Mouse (Mus musculus): ENCODE measurements around the gene Bcdin3d.

Gene Bcdin3d

GRCm38 (mm10) chr15:99423884-99424283 lies 50.6 kb downstream of the Bcdin3d start:
- peaks cover 21% of the 10 kb centered on the region for H3K27me3 ChIP-seq (ENCODE audit: insufficient read depth, low read length)
- H3K9me3 ChIP-seq (ENCODE audit: low read length): no peaks in the 10 kb centered on the region
- TF ChIP-seq POU5F1 (IDR thresholded peaks at IDR 0.05; ENCODE audit: borderline replicate concordance, low read length) (no peak), CTCF (conservative IDR thresholded peaks at IDR 0.05; ENCODE audit: low read length) (no peak), NANOG (IDR thresholded peaks at IDR 0.05; ENCODE audit: borderline replicate concordance, low read length) (no peak)
- 0 out of 2 replicates have a peak overlapping the region, but pooled peaks have one; percentile 7 for H3K4me3 ChIP-seq (replicated peaks; ENCODE audit: low read length)
- H3K36me3 ChIP-seq (ENCODE audit: insufficient read depth, low read length): peaks cover 25% of the 10 kb centered on the region
- H3K4me1 ChIP-seq (replicated peaks; ENCODE audit: low read depth, low read length): peaks cover 84% of the 10 kb centered on the region

GRCm38 (mm10) chr15:99423131-99423530 lies 51.4 kb downstream of the Bcdin3d start:
- H3K36me3 ChIP-seq (ENCODE audit: insufficient read depth, low read length): peaks cover 20% of the 10 kb centered on the region
- peak overlapping the region; percentile 45 for H3K4me3 ChIP-seq (replicated peaks; ENCODE audit: low read length)
- no peaks in the 10 kb centered on the region for H3K9me3 ChIP-seq (ENCODE audit: low read length)
- peaks cover 91% of the 10 kb centered on the region for H3K4me1 ChIP-seq (replicated peaks; ENCODE audit: low read depth, low read length)
- TF ChIP-seq CTCF (conservative IDR thresholded peaks at IDR 0.05; ENCODE audit: low read length) (no peak), POU5F1 (IDR thresholded peaks at IDR 0.05; ENCODE audit: borderline replicate concordance, low read length) (no peak)
- H3K27me3 ChIP-seq (ENCODE audit: insufficient read depth, low read length): peaks cover 21% of the 10 kb centered on the region

GRCm38 (mm10) chr15:99422551-99422950 lies 52.0 kb downstream of the Bcdin3d start:
- no peaks in the 10 kb centered on the region for H3K9me3 ChIP-seq (ENCODE audit: low read length)
- TF ChIP-seq POU5F1 (IDR thresholded peaks at IDR 0.05; ENCODE audit: borderline replicate concordance, low read length) (no peak), CTCF (conservative IDR thresholded peaks at IDR 0.05; ENCODE audit: low read length) (no peak), NANOG (IDR thresholded peaks at IDR 0.05; ENCODE audit: borderline replicate concordance, low read length) (no peak)
- H3K36me3 ChIP-seq (ENCODE audit: insufficient read depth, low read length): peaks cover 14% of the 10 kb centered on the region
- peak overlapping the region; percentile 45 for H3K4me3 ChIP-seq (replicated peaks; ENCODE audit: low read length)
- peaks cover 21% of the 10 kb centered on the region for H3K27me3 ChIP-seq (ENCODE audit: insufficient read depth, low read length)
- peaks cover 89% of the 10 kb centered on the region for H3K4me1 ChIP-seq (replicated peaks; ENCODE audit: low read depth, low read length)

GRCm38 (mm10) chr15:99421676-99422075 lies 52.9 kb downstream of the Bcdin3d start:
- Histone ChIP-seq H3K9me3 (ENCODE audit: low read length) (no peaks in the 10 kb centered on the region), H3K4me1 (replicated peaks; ENCODE audit: low read depth, low read length) (peaks cover 82% of the 10 kb centered on the region), H3K4me3 (replicated peaks; ENCODE audit: low read length) (peak overlapping the region; percentile 45), H3K27me3 (ENCODE audit: insufficient read depth, low read length) (peaks cover 20% of the 10 kb centered on the region), H3K36me3 (ENCODE audit: insufficient read depth, low read length) (peaks cover 8% of the 10 kb centered on the region; the same call in 1 of the 2 replicates)
- TF ChIP-seq POU5F1 (IDR thresholded peaks at IDR 0.05; ENCODE audit: borderline replicate concordance, low read length): no peak
- no peak for TF ChIP-seq CTCF (conservative IDR thresholded peaks at IDR 0.05; ENCODE audit: low read length)
- TF ChIP-seq NANOG (IDR thresholded peaks at IDR 0.05; ENCODE audit: borderline replicate concordance, low read length): no peak

- peaks cover 14% of the 10 kb centered on the region for H3K27me3 ChIP-seq (ENCODE audit: insufficient read depth, low read length)
- no peaks in the 10 kb centered on the region for H3K9me3 ChIP-seq (ENCODE audit: low read length)
- TF ChIP-seq POU5F1 (IDR thresholded peaks at IDR 0.05; ENCODE audit: borderline replicate concordance, low read length) (no peak), CTCF (conservative IDR thresholded peaks at IDR 0.05; ENCODE audit: low read length) (no peak), NANOG (IDR thresholded peaks at IDR 0.05; ENCODE audit: borderline replicate concordance, low read length) (no peak)
- peak overlapping the region; percentile 65 for H3K4me3 ChIP-seq (replicated peaks; ENCODE audit: low read length)
- H3K36me3 ChIP-seq (ENCODE audit: insufficient read depth, low read length): peaks cover 8% of the 10 kb centered on the region; the same call in 1 of the 2 replicates
- H3K4me1 ChIP-seq (replicated peaks; ENCODE audit: low read depth, low read length): peaks cover 80% of the 10 kb centered on the region
These were observed 53.4 kb downstream of the Bcdin3d start for GRCm38 (mm10) chr15:99421152-99421551.

DNA sequence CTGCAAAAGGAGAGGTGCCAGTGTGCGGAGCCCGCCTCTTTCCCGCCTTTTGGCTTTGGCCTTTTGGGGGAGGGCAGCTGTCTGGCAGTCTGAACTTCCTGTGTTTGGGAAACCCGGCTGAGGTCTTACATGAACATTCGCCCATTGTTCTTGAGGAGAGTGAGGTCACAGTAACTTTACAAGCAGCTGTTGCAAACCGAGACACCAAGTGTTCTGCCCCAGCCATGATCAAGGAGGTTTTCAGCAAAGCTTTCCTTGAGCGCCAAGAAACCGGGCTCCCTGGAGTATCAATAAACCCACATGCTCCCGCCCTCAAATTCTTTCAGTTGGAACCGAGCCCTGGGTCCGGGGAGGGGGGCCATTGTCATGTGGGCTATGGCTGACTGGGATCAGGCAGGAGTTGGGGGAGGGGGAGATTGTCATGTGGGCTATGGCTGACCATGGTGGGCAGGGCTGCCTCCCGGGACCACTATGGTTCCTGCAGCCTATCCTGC lies 54.0 kb downstream of the Bcdin3d start:
- Histone ChIP-seq H3K27me3 (ENCODE audit: insufficient read depth, low read length) (peaks cover 9% of the 10 kb centered on the region), H3K9me3 (ENCODE audit: low read length) (no peaks in the 10 kb centered on the region), H3K4me1 (replicated peaks; ENCODE audit: low read depth, low read length) (peaks cover 77% of the 10 kb centered on the region), H3K36me3 (ENCODE audit: insufficient read depth, low read length) (peaks cover 8% of the 10 kb centered on the region; the same call in 1 of the 2 replicates), H3K4me3 (replicated peaks; ENCODE audit: low read length) (peak overlapping the region; percentile 65)
- TF ChIP-seq POU5F1 (IDR thresholded peaks at IDR 0.05; ENCODE audit: borderline replicate concordance, low read length) (no peak), CTCF (conservative IDR thresholded peaks at IDR 0.05; ENCODE audit: low read length) (no peak), NANOG (IDR thresholded peaks at IDR 0.05; ENCODE audit: borderline replicate concordance, low read length) (no peak)

DNA sequence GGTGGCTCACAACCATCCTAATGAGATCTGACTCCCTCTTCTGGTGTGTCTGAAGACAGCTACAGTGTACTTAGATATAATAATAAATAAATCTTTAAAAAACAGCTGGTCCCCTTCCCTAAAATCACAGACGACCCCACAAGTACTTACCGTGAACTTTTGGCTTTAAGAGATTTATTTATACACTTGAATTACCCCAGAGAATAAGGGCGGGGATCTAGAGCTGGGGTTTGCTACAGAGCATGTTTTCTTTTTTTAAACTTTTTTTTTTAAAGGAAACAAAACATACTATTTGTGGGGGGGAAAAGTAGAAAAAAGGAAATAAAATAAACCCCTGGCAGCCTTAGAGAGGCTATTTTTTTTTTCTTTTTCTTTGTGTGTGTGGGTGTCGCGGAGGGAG lies 54.4 kb downstream of the Bcdin3d start:
- no peak for TF ChIP-seq POU5F1 (IDR thresholded peaks at IDR 0.05; ENCODE audit: borderline replicate concordance, low read length)
- no peak for TF ChIP-seq NANOG (IDR thresholded peaks at IDR 0.05; ENCODE audit: borderline replicate concordance, low read length)
- TF ChIP-seq CTCF (conservative IDR thresholded peaks at IDR 0.05; ENCODE audit: low read length): no peak
- Histone ChIP-seq H3K9me3 (ENCODE audit: low read length) (no peaks in the 10 kb centered on the region), H3K4me3 (replicated peaks; ENCODE audit: low read length) (peak overlapping the region; percentile 65; the same call in 1 of the 2 replicates), H3K36me3 (ENCODE audit: insufficient read depth, low read length) (peaks cover 8% of the 10 kb centered on the region; the same call in 1 of the 2 replicates), H3K4me1 (replicated peaks; ENCODE audit: low read depth, low read length) (peaks cover 72% of the 10 kb centered on the region), H3K27me3 (ENCODE audit: insufficient read depth, low read length) (peaks cover 5% of the 10 kb centered on the region; the same call in 1 of the 2 replicates)

Data from E14TG2a.4 (cell line).